Mouse (Mus musculus) embryonic facial prominence, embryonic 12.5 days (tissue): ENCODE data around the gene Abat. TPM values are rescaled to one million over a fixed set of nuclear protein-coding genes. Genes with fewer than 3 reads are reported as not detected.

ENCODE experiments used
- ATAC-seq: fragments of 200-750 bp; cut with Nextera tagmentation; 2 replicates; pipeline ENCODE4 v1.8.0; 2017; ENCODE audit not compliant: insufficient number of reproducible peaks, insufficient read depth, low FRiP score, low TSS enrichment
- H3K27ac ChIP-seq: fragments of 300-500 bp; sonication (generic); 2 replicates; pipeline ENCODE4 v1.5.1; 2016; ENCODE audit warnings: mild to moderate bottlenecking
- H3K27me3 ChIP-seq: fragments of 300-500 bp; sonication (generic); 2 replicates; pipeline ENCODE4 v1.6.1; 2016; ENCODE audit warnings: mild to moderate bottlenecking, moderate library complexity
- H3K36me3 ChIP-seq: fragments of 300-500 bp; sonication (generic); 2 replicates; pipeline ENCODE4 v1.6.1; 2016; ENCODE audit warnings: mild to moderate bottlenecking
- H3K4me1 ChIP-seq: fragments of 300-500 bp; sonication (generic); 2 replicates; pipeline ENCODE4 v1.6.1; 2016
- H3K4me2 ChIP-seq: fragments of 300-500 bp; sonication (generic); replicated peaks from 2 replicates; pipeline ENCODE4 v1.6.1; 2016; ENCODE audit warnings: mild to moderate bottlenecking, moderate library complexity
- H3K4me3 ChIP-seq: fragments of 300-500 bp; sonication (generic); 2 replicates; pipeline ENCODE4 v1.5.1; 2016; ENCODE audit warnings: mild to moderate bottlenecking
- H3K9ac ChIP-seq: fragments of 300-500 bp; sonication (generic); 2 replicates; pipeline ENCODE4 v1.6.1; 2016; ENCODE audit warnings: mild to moderate bottlenecking, moderate library complexity
- H3K9me3 ChIP-seq: fragments of 300-500 bp; sonication (generic); 2 replicates; pipeline ENCODE4 v1.6.1; 2016; ENCODE audit warnings: mild to moderate bottlenecking, moderate library complexity
- WGBS: fragments of 180-500 bp; shearing (Covaris S2); methylation state at CpG from one replicate; pipeline ENCODE4 v1.1.7; 2016; 5-methylcytosine and 5-hydroxymethylcytosine counted together
- polyA plus RNA-seq: library from polyadenylated mRNA; unstranded; fragments of >200 nt; fragmentation: Nextera tagmentation; extraction: Ambion mirVana; gene quantifications from 2 replicates; pipeline ENCODE4 v1.2.1, GENCODE M21; 2016

The Abat gene
- polyA plus RNA-seq, 1 experiment from 2014 or later: 35.8 TPM

GRCm38 (mm10) chr16:8612214-8613005 lies 99.2 kb downstream of the Abat start:
- Histone ChIP-seq H3K9me3 (no peaks in the 10 kb centered on the region), H3K4me2 (no peak overlapping the region), H3K4me3 (no peak overlapping the region), H3K27ac (no peak overlapping the region), H3K27me3 (no peaks in the 10 kb centered on the region), H3K9ac (no peak overlapping the region), H3K4me1 (no peaks in the 10 kb centered on the region), H3K36me3 (peaks cover 15% of the 10 kb centered on the region; the same call in 1 of the 2 replicates)
- WGBS: 84% methylated on average over 8 of the region's 8 CpGs
- no peak for ATAC-seq

- WGBS: 86% methylated on average over 4 of the region's 4 CpGs
- Histone ChIP-seq H3K4me3 (no peak overlapping the region), H3K9ac (no peak overlapping the region), H3K27ac (no peak overlapping the region), H3K9me3 (no peaks in the 10 kb centered on the region), H3K4me2 (no peak overlapping the region), H3K27me3 (no peaks in the 10 kb centered on the region), H3K36me3 (peaks cover 15% of the 10 kb centered on the region; the same call in 1 of the 2 replicates), H3K4me1 (no peaks in the 10 kb centered on the region)
- ATAC-seq: no peak
These were observed 99.8 kb downstream of the Abat start for GRCm38 (mm10) chr16:8613039-8613438.

GRCm38 (mm10) chr16:8613447-8613846 lies 100.2 kb downstream of the Abat start:
- Histone ChIP-seq H3K4me1 (no peaks in the 10 kb centered on the region), H3K27me3 (no peaks in the 10 kb centered on the region; the same call in 1 of the 2 replicates), H3K36me3 (peaks cover 16% of the 10 kb centered on the region; the same call in 1 of the 2 replicates), H3K4me2 (no peak overlapping the region), H3K4me3 (no peak overlapping the region), H3K9ac (no peak overlapping the region), H3K27ac (no peak overlapping the region), H3K9me3 (no peaks in the 10 kb centered on the region)
- no peak for ATAC-seq
- WGBS: 84% methylated on average over 3 of the region's 3 CpGs

- no peak overlapping the region for H3K9ac ChIP-seq
- WGBS: 59% methylated on average over 10 of the region's 10 CpGs
- no peak overlapping the region for H3K4me3 ChIP-seq
- no peak for ATAC-seq
- H3K27ac ChIP-seq: no peak overlapping the region
- no peaks in the 10 kb centered on the region for H3K4me1 ChIP-seq
- H3K36me3 ChIP-seq: peaks cover 8% of the 10 kb centered on the region; the same call in 1 of the 2 replicates
- H3K4me2 ChIP-seq: no peak overlapping the region
- H3K9me3 ChIP-seq: no peaks in the 10 kb centered on the region
- no peaks in the 10 kb centered on the region; the same call in 1 of the 2 replicates for H3K27me3 ChIP-seq
These were observed 106.6 kb downstream of the Abat start for GRCm38 (mm10) chr16:8619659-8620314.

GRCm38 (mm10) chr16:8620315-8621115 lies 107.3 kb downstream of the Abat start:
- Histone ChIP-seq H3K36me3 (peaks cover 8% of the 10 kb centered on the region; the same call in 1 of the 2 replicates), H3K4me3 (no peak overlapping the region), H3K9me3 (no peaks in the 10 kb centered on the region), H3K27ac (no peak overlapping the region), H3K4me1 (no peaks in the 10 kb centered on the region), H3K27me3 (no peaks in the 10 kb centered on the region; the same call in 1 of the 2 replicates), H3K4me2 (no peak overlapping the region), H3K9ac (no peak overlapping the region)
- WGBS: 77% methylated on average over 16 of the region's 16 CpGs
- ATAC-seq: no peak

- no peak overlapping the region for H3K4me2 ChIP-seq
- H3K36me3 ChIP-seq: peaks cover 26% of the 10 kb centered on the region
- H3K4me3 ChIP-seq: no peak overlapping the region
- H3K9ac ChIP-seq: no peak overlapping the region
- no peaks in the 10 kb centered on the region for H3K4me1 ChIP-seq
- no peaks in the 10 kb centered on the region for H3K27me3 ChIP-seq
- H3K27ac ChIP-seq: no peak overlapping the region
- ATAC-seq: no peak
- no peaks in the 10 kb centered on the region for H3K9me3 ChIP-seq
- 83% methylated on average over 2 of the region's 2 CpGs for WGBS
These were observed 117.2 kb downstream of the Abat start for GRCm38 (mm10) chr16:8630419-8630818.

GRCm38 (mm10) chr16:8631428-8631827 lies 118.2 kb downstream of the Abat start:
- H3K27me3 ChIP-seq: no peaks in the 10 kb centered on the region
- H3K36me3 ChIP-seq: peaks cover 31% of the 10 kb centered on the region
- no peak overlapping the region for H3K9ac ChIP-seq
- WGBS: 79% methylated on average over 5 of the region's 5 CpGs
- ATAC-seq: no peak
- peaks cover 7% of the 10 kb centered on the region for H3K4me1 ChIP-seq
- H3K4me3 ChIP-seq: no peak overlapping the region
- no peak overlapping the region for H3K27ac ChIP-seq
- no peak overlapping the region for H3K4me2 ChIP-seq
- no peaks in the 10 kb centered on the region for H3K9me3 ChIP-seq

- Histone ChIP-seq H3K9me3 (no peaks in the 10 kb centered on the region), H3K4me1 (peaks cover 15% of the 10 kb centered on the region), H3K4me2 (peak overlapping the region; percentile 86), H3K36me3 (peaks cover 20% of the 10 kb centered on the region), H3K27me3 (no peaks in the 10 kb centered on the region), H3K9ac (peak overlapping the region; percentile 72), H3K4me3 (peak overlapping the region; percentile 78), H3K27ac (peak overlapping the region; percentile 84)
- peak; percentile 41 for ATAC-seq
- 1% methylated on average over 13 of the region's 13 CpGs for WGBS
These were observed 123.6 kb downstream of the Abat start for GRCm38 (mm10) chr16:8636867-8637216.

- Histone ChIP-seq H3K9ac (peak within 1 kb of the TSS; percentile 78), H3K27ac (peak within 1 kb of the TSS; percentile 84), H3K4me2 (peak within 1 kb of the TSS; percentile 86), H3K4me1 (peaks cover 15% of the 10 kb centered on the region), H3K4me3 (peak within 1 kb of the TSS; percentile 78), H3K27me3 (no peaks in the 10 kb centered on the region), H3K9me3 (no peaks in the 10 kb centered on the region), H3K36me3 (peaks cover 19% of the 10 kb centered on the region)
- ATAC-seq: peak; percentile 83
- under 1% methylated on average over 59 of the region's 59 CpGs for WGBS
These were observed 124.2 kb downstream of the Abat start, which contains the start of the genes Pmm2 and Tmem186 for GRCm38 (mm10) chr16:8637217-8638051. Gene Pmm2, plus strand, starts transcription at chr16:8637674. Gene Tmem186, minus strand, starts transcription at chr16:8637712.

GRCm38 (mm10) chr16:8638131-8638530 lies 124.9 kb downstream of the Abat start:
- Histone ChIP-seq H3K27ac (peak overlapping the region; percentile 84; the same call in 1 of the 2 replicates), H3K4me2 (peak overlapping the region; percentile 86), H3K4me3 (peak overlapping the region; percentile 78), H3K9me3 (no peaks in the 10 kb centered on the region), H3K9ac (peak overlapping the region; percentile 78), H3K4me1 (peaks cover 15% of the 10 kb centered on the region), H3K36me3 (peaks cover 20% of the 10 kb centered on the region), H3K27me3 (no peaks in the 10 kb centered on the region)
- ATAC-seq: no peak
- 43% methylated on average over 7 of the region's 7 CpGs for WGBS
